Mouse (Mus musculus) forebrain, embryonic 14.5 days (tissue): Measurements from ENCODE around the gene Morf4l2. TPM values are rescaled to one million over a fixed set of nuclear protein-coding genes. Genes with fewer than 3 reads are reported as not detected.

Source experiments
- ATAC-seq: fragments of 200-750 bp; cut with Nextera tagmentation; 2 replicates; pipeline ENCODE4 v1.8.0; 2017; ENCODE audit warnings: mild to moderate bottlenecking, moderate library complexity
- DNase-seq: peaks from one replicate; pipeline ENCODE4 v3.0.0-alpha.2; 2015; ENCODE audit warnings: low spot score
- H3K27ac ChIP-seq: fragments of 300-500 bp; sonication (generic); 2 replicates; pipeline ENCODE4 v1.5.1; 2014; ENCODE audit warnings: low read depth, mild to moderate bottlenecking, control low read depth, low read length, moderate library complexity
- H3K27me3 ChIP-seq: fragments of 300-500 bp; sonication (generic); replicated peaks from 2 replicates; pipeline ENCODE4 v1.6.1; 2014; ENCODE audit warnings: low read length, control low read depth, mixed read lengths; ENCODE audit not compliant: control insufficient read depth, insufficient read depth
- H3K36me3 ChIP-seq: fragments of 300-500 bp; sonication (generic); 2 replicates; pipeline ENCODE4 v1.6.1; 2014; ENCODE audit warnings: low read length, control low read depth; ENCODE audit not compliant: control insufficient read depth, insufficient read depth
- H3K4me1 ChIP-seq: fragments of 300-500 bp; sonication (generic); 2 replicates; pipeline ENCODE4 v1.6.1; 2014; ENCODE audit warnings: antibody characterized with exemption, low read length, control low read depth; ENCODE audit not compliant: control insufficient read depth, insufficient read depth
- H3K4me2 ChIP-seq: fragments of 300-500 bp; sonication (generic); 2 replicates; pipeline ENCODE4 v1.6.1; 2014; ENCODE audit warnings: mild to moderate bottlenecking, control low read depth, low read length
- H3K4me3 ChIP-seq: fragments of 300-500 bp; sonication (generic); 2 replicates; pipeline ENCODE4 v1.5.1; 2014; ENCODE audit warnings: low read depth, low read length, control low read depth
- H3K9ac ChIP-seq: fragments of 300-500 bp; sonication (generic); 2 replicates; pipeline ENCODE4 v1.6.1; 2014; ENCODE audit warnings: mild to moderate bottlenecking, low read length, control low read depth, moderate library complexity
- H3K9me3 ChIP-seq: fragments of 300-500 bp; sonication (generic); replicated peaks from 2 replicates; pipeline ENCODE4 v1.6.1; 2016; ENCODE audit warnings: low read length, control low read depth, mixed read lengths; ENCODE audit not compliant: control insufficient read depth
- WGBS: fragments of 180-500 bp; shearing (Covaris S2); extraction: QIAGEN DNeasy Blood & Tissue Kit; methylation state at CpG from one replicate; pipeline ENCODE4 v1.1.7; 2014; 5-methylcytosine and 5-hydroxymethylcytosine counted together
- polyA plus RNA-seq: library from polyadenylated mRNA; unstranded; fragments of >200 nt; fragmentation: Nextera tagmentation; extraction: Ambion mirVana; gene quantifications from 2 replicates; pipeline ENCODE4 v1.2.1, GENCODE M21; 2014

Morf4l2 gene
- polyA plus RNA-seq: 633 and 666 TPM in 2 replicates

DNA sequence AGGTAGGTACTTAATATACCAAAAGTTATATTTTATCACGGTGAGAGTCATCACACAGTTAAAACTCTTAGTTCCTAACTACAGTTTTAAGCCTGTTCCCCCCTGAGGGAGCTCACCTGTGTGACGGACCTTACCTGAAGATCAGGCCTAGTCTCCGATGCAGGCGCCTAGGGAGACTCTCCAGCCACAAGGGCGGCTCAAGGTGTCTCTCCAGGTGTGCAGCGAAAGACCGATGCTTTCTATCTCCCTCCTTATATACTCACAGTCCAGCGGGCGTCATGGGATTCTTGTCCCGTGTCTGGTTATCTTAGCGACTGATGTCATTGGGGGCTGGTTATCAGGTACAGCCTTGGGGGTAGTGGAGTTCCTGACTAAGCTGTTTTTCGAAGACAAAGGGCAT lies at the start of gene Morf4l2:
Gene Morf4l2, minus strand, starts transcription at position 232 of the 400 bp plus-strand sequence.
- Histone ChIP-seq H3K4me2 (peak within 1 kb of the TSS; percentile 56), H3K9ac (peak within 1 kb of the TSS; percentile 52), H3K36me3 (0 out of 2 replicates have a peak, but pooled peaks cover 3% of the 10 kb centered on the region), H3K27ac (peak within 1 kb of the TSS; percentile 86; the same call in 1 of the 2 replicates), H3K27me3 (no peaks in the 10 kb centered on the region), H3K4me1 (peaks cover 6% of the 10 kb centered on the region; the same call in 1 of the 2 replicates), H3K9me3 (no peaks in the 10 kb centered on the region), H3K4me3 (peak within 1 kb of the TSS; percentile 52)
- no peak for ATAC-seq
- WGBS: 92% methylated on average over 12 of the region's 12 CpGs
- no peak for DNase-seq

DNA sequence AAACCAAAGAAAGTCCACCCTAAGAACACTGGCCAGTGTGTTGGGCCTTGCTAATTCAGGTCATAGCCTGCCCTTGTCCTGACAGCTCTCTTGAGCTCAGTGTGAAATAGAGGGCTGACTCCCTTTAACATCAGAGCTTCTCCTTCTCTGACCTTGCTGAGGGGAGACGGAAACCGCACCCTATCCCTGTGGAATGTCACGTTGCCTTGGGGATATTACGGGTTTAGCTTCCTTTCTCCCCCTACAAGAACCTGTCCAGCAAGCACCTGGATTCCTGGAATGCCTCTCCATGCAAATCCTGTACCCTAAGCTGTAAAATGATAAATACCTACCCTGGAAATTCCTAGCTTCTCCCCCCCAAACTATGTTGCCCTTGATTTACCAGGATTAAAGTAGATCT lies 46.0 kb upstream of the Morf4l2 start:
- WGBS: 91% methylated on average over 4 of the region's 4 CpGs
- H3K9me3 ChIP-seq: no peaks in the 10 kb centered on the region
- ATAC-seq: no peak
- DNase-seq: no peak
- H3K9ac ChIP-seq: no peak overlapping the region
- H3K4me3 ChIP-seq: no peak overlapping the region
- H3K27ac ChIP-seq: no peak overlapping the region
- no peak overlapping the region for H3K4me2 ChIP-seq
- 0 out of 2 replicates have a peak, but pooled peaks cover 6% of the 10 kb centered on the region for H3K36me3 ChIP-seq
- no peaks in the 10 kb centered on the region for H3K4me1 ChIP-seq
- H3K27me3 ChIP-seq: no peaks in the 10 kb centered on the region

DNA sequence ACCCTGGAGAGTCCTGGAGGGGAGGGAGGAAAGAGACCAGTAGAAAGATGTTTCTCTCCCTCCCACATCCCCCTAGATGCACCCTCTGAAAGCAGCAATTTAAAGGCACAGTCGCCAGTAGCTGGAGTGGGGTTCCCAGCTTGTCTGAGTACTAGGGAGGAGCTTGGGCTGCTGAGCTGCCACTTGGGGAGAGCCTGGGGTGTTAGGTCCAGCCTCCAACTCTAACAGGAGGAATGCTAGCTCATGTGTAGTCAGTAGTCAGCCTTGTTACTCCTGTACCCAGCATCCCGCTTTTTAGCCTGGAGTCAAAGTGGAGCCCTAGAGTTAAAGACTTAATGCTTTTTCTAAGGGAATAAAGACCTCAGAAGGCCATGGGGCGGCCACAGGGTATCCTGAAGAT lies 36.6 kb upstream of the Morf4l2 start, which contains the start of gene Glra4:
Gene Glra4, minus strand, starts transcription at position 101 of the 400 bp plus-strand sequence.
- Histone ChIP-seq H3K4me2 (no peak within 1 kb of the TSS), H3K27ac (no peak within 1 kb of the TSS), H3K9ac (no peak within 1 kb of the TSS), H3K36me3 (no peaks in the 10 kb centered on the region), H3K9me3 (no peaks in the 10 kb centered on the region), H3K27me3 (no peaks in the 10 kb centered on the region), H3K4me3 (no peak within 1 kb of the TSS), H3K4me1 (no peaks in the 10 kb centered on the region)
- 70% methylated on average over 3 of the region's 3 CpGs for WGBS
- DNase-seq (no peak), ATAC-seq (no peak)

DNA sequence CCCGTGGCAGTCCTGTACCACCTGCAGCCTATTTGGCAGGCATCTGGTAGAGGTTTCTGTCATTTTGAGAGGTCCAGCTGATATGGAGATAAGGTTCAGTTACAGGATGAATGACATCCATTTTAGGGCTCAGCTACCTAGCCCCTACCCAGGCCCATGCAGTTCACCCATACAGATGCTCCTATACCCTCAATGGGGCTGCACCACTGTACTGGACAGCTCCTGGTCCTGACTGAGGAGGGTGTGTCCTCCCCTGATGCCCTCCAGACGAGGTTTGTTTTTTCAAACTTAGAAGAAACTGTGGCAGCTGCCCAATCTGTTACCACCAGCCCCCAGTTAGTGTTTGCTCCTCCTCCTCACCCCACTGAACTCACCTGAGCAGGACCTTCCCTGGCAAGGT lies 35.8 kb upstream of the Morf4l2 start:
- DNase-seq (no peak), ATAC-seq (no peak)
- no peaks in the 10 kb centered on the region for H3K9me3 ChIP-seq
- H3K4me3 ChIP-seq: no peak overlapping the region
- H3K27ac ChIP-seq: no peak overlapping the region
- H3K27me3 ChIP-seq: no peaks in the 10 kb centered on the region
- no peaks in the 10 kb centered on the region for H3K4me1 ChIP-seq
- no peaks in the 10 kb centered on the region for H3K36me3 ChIP-seq
- WGBS: 71% methylated on average over 2 of the region's 2 CpGs
- no peak overlapping the region for H3K9ac ChIP-seq
- no peak overlapping the region for H3K4me2 ChIP-seq

DNA sequence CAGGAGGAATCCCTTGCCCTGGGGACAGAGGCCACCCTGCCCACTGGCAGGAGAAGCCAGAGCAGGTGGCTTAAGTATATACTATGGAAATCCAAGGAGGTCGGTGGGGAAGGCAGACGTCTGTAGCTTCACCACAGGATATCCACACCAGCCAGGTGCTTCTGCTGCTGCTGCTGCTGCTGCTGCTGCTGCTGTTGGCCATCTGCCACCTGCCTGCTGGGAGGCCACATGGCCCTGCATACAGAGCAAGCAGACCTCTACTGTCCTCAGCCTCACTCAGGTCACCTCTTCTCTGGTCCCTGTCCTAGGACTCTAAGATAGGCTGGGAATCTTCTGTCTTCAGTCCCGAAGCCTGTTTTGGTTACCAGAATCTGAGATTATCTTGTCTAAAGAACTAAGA lies 34.6 kb upstream of the Morf4l2 start:
- Histone ChIP-seq H3K9me3 (no peaks in the 10 kb centered on the region), H3K4me1 (no peaks in the 10 kb centered on the region), H3K4me3 (no peak overlapping the region), H3K27me3 (no peaks in the 10 kb centered on the region), H3K9ac (no peak overlapping the region), H3K36me3 (no peaks in the 10 kb centered on the region), H3K27ac (no peak overlapping the region), H3K4me2 (no peak overlapping the region)
- ATAC-seq (no peak), DNase-seq (no peak)
- WGBS: 77% methylated on average over 3 of the region's 3 CpGs

DNA sequence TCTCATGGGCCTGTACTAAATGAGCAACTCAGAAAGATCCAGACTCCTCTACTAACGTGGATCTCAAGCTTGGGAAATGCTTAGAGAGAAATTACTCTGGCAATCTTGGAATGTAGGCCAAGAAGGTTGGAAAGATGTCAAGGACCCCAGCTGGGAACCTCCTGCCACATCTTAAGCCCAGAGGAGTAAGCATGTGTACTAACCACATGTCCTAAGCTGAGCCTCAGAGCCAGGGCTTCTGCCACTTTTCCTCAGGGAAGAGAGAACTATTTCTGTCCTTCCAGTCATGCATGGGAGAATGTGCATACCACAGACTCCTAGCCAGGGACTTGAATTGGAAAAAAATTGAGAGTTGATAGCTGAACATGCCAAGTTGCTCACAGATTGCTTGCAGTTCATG lies 29.5 kb upstream of the Morf4l2 start:
- DNase-seq (no peak), ATAC-seq (no peak)
- Histone ChIP-seq H3K9ac (no peak overlapping the region), H3K4me2 (no peak overlapping the region), H3K4me3 (no peak overlapping the region), H3K4me1 (no peaks in the 10 kb centered on the region), H3K27me3 (no peaks in the 10 kb centered on the region), H3K27ac (no peak overlapping the region), H3K9me3 (no peaks in the 10 kb centered on the region), H3K36me3 (no peaks in the 10 kb centered on the region)
- 64% methylated on average over 1 of the region's 1 CpGs for WGBS

DNA sequence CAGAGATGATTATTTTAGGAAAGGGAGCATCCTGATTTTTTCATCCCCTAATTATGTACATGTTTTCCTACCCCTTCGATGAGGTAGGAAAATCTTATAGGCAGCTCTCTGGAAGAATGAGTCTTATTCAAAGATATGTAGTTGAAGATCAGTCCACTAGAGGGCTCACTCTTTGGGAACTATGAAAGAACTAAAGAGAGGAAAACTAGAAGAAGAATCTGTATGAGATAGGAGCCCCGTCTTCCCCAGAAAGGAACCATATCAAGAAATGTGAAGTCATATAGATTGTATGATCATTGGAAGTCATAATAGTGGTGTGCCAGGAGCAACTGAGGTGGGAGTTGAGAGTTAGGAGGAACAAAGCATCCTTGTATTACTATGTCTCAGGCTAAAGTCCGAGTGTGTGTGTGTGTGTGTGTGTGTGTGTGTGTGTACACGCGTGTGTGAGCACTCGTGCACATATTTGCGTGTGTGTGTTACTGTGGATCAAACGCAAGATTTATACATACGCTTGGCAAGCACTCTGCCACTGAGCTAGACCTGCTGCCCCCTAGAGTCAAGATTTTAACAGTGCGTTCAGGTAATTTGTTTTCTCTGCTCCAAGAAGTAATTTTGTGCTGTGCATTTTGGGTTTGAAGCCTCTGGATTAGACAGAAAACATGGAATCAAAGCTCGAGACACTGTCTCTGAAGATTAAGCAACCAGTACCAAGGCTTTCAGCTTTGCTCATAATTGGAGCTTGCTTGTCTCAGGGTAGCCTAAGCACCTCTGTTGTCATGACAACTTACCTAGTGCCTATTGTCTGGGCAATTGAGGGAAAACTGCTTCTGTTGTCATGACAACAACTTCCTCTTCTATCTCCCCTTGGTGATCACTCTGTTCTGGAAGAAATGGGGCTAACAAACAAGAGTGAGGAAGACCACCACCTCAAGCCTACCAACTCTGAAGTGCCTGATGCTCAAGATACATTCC lies 17.9 kb upstream of the Morf4l2 start:
- peak; percentile 74; the same call in 1 of the 2 replicates for ATAC-seq
- Histone ChIP-seq H3K27me3 (no peaks in the 10 kb centered on the region), H3K9me3 (no peaks in the 10 kb centered on the region), H3K9ac (no peak overlapping the region), H3K4me1 (no peaks in the 10 kb centered on the region), H3K4me3 (no peak overlapping the region), H3K27ac (no peak overlapping the region; the same call in 1 of the 2 replicates), H3K4me2 (no peak overlapping the region), H3K36me3 (0 out of 2 replicates have a peak, but pooled peaks cover 3% of the 10 kb centered on the region)
- 72% methylated on average over 11 of the region's 11 CpGs for WGBS
- peak; percentile 74 for DNase-seq

DNA sequence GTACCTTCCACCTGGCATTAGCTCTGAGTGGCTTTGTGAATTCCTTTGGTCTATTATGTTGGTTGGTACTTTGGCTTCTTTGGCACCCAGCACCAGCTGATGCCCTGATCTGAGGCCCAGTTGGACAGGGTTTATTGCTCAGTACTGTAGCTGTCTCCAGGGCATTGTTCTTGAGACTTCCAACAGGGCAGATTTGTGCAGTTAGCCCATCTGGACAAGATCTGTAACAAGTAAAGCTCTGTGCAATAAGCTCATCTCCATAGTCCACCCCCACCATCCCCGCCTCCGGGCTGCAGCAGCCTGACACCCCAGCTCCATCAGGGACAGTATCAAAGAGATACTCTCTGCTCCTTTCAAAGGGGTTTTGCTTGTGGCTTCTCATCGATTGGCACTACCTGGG lies 12.0 kb upstream of the Morf4l2 start:
- Histone ChIP-seq H3K27ac (no peak overlapping the region), H3K4me3 (no peak overlapping the region), H3K36me3 (0 out of 2 replicates have a peak, but pooled peaks cover 3% of the 10 kb centered on the region), H3K4me2 (no peak overlapping the region), H3K27me3 (no peaks in the 10 kb centered on the region), H3K4me1 (no peaks in the 10 kb centered on the region), H3K9ac (no peak overlapping the region), H3K9me3 (no peaks in the 10 kb centered on the region)
- 89% methylated on average over 3 of the region's 3 CpGs for WGBS
- no peak for ATAC-seq
- DNase-seq: no peak

DNA sequence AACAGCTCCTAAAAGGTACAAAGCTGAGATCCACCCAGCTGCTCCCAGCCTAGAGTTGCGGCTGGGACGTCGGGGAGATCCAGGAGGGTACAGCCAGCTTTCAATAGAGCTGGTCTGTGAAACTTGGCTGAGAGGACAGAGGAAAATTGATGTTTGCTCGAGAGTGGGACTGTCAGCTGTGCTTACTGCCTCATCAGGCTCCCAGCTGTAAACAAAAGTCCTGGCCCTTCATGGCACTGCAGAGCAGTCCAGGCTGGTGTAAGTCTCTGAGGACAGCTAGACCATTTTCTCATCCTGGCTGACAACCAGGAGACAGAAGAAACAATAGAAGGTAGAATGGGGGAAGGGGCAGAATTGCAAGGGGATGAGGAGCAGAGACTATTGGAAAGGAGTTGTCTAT lies 5.8 kb upstream of the Morf4l2 start:
- no peaks in the 10 kb centered on the region for H3K4me1 ChIP-seq
- ATAC-seq (no peak), DNase-seq (no peak)
- WGBS: 82% methylated on average over 4 of the region's 4 CpGs
- no peak overlapping the region for H3K9ac ChIP-seq
- no peaks in the 10 kb centered on the region for H3K27me3 ChIP-seq
- H3K4me3 ChIP-seq: no peak overlapping the region
- no peaks in the 10 kb centered on the region for H3K36me3 ChIP-seq
- H3K4me2 ChIP-seq: no peak overlapping the region
- no peak overlapping the region for H3K27ac ChIP-seq
- H3K9me3 ChIP-seq: no peaks in the 10 kb centered on the region
